8 mouse cellular contexts compared by ENCODE assay signal in the genomic region with DNA sequence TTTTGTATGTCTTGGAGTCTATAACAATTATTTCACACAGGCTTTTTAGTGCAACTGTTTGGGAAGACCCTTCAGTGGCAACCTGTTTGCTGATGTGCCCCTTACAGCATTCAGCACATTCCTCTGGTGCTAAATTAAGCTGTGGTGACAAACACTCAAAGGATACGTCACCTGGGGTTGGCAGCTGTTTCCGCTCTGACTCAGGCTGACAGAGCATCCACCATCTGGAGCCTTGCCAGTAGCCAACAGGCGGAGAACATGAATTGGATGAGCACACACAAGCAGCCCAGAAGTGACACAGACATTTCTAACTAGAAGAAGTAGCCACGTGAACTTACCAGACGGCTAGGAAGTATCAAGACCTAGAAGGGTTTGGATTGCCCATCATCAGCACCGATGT. TPM values are rescaled to one million over a fixed set of nuclear protein-coding genes. Genes with fewer than 3 reads are reported as not detected.
DNase-seq lines count a peak whose midpoint lies in the region; ATAC-seq and TF ChIP-seq lines count a peak whose summit lies in the region.

No protein-coding gene starts in this region.

- TF ChIP-seq POLR2A in spleen, adult 2 months (IDR thresholded peaks at IDR 0.05; ENCODE audit: low read depth, low read length): no peak

- no peaks in the 10 kb centered on the region for H3K4me1 ChIP-seq in hindbrain, embryonic 14.5 days (replicated peaks; ENCODE audit: control insufficient read depth, insufficient read depth, low read length)
- 0 out of 2 replicates have a peak, but pooled peaks cover 6% of the 10 kb centered on the region for H3K4me1 ChIP-seq in hindbrain, embryonic 13.5 days (replicated peaks)
- H3K4me1 ChIP-seq in spleen, adult 2 months (ENCODE audit: control insufficient read depth, insufficient read depth, insufficient read length): no peaks in the 10 kb centered on the region

- no peak overlapping the region for H3K4me2 ChIP-seq in hindbrain, embryonic 14.5 days (replicated peaks)
- no peak overlapping the region for H3K4me2 ChIP-seq in hindbrain, embryonic 13.5 days

- DNase-seq in hindbrain, embryonic 14.5 days (ENCODE audit: low spot score): peak; percentile 69
- peak; percentile 82 for DNase-seq in T-cell, adult 2 months (ENCODE audit: low spot score)
- DNase-seq in gastrocnemius, adult 2 months: peak; percentile 76
- DNase-seq in left cerebral cortex, postnatal 4 days: peak; percentile 73
- DNase-seq in spleen, adult 2 months (ENCODE audit: low read depth in 1 of 2, low spot score in 2 of 2): peak; percentile 7 to 37
- DNase-seq in c-Kit-positive CD71-positive TER-119-positive erythroid progenitor cells, embryonic 14.5 days (ENCODE audit: low spot score): no peak

- no peak overlapping the region for H3K4me3 ChIP-seq in hindbrain, embryonic 14.5 days (replicated peaks; ENCODE audit: low read length)
- no peak overlapping the region for H3K4me3 ChIP-seq in hindbrain, embryonic 13.5 days
- no peak overlapping the region for H3K4me3 ChIP-seq in gastrocnemius, adult 2 months
- no peak overlapping the region for H3K4me3 ChIP-seq in spleen, adult 2 months (ENCODE audit: extremely low read depth, insufficient read depth, insufficient read length)

- no peak for TF ChIP-seq CTCF in gastrocnemius, adult 2 months (IDR thresholded peaks at IDR 0.05)
- no peak for TF ChIP-seq CTCF in spleen, adult 2 months (IDR thresholded peaks at IDR 0.05; ENCODE audit: extremely low read depth, insufficient read depth, insufficient read length, insufficient replicate concordance)

- H3K27me3 ChIP-seq in hindbrain, embryonic 14.5 days (ENCODE audit: control insufficient read depth, insufficient read depth, low read length): no peaks in the 10 kb centered on the region
- no peaks in the 10 kb centered on the region for H3K27me3 ChIP-seq in hindbrain, embryonic 13.5 days
- H3K27me3 ChIP-seq in spleen, adult 2 months (ENCODE audit: control insufficient read depth, insufficient read depth, low read length): no peaks in the 10 kb centered on the region

- H3K27ac ChIP-seq in hindbrain, embryonic 14.5 days: no peak overlapping the region
- no peak overlapping the region for H3K27ac ChIP-seq in hindbrain, embryonic 13.5 days
- H3K27ac ChIP-seq in gastrocnemius, adult 2 months: no peak overlapping the region
- H3K27ac ChIP-seq in spleen, adult 2 months (ENCODE audit: insufficient read depth, low read length): no peak overlapping the region

- no peaks in the 10 kb centered on the region for H3K9me3 ChIP-seq in hindbrain, embryonic 14.5 days (ENCODE audit: control insufficient read depth, low read length)
- H3K9me3 ChIP-seq in hindbrain, embryonic 13.5 days: no peaks in the 10 kb centered on the region

- ATAC-seq in hindbrain, embryonic 14.5 days (ENCODE audit: low FRiP score): peak; percentile 62; the same call in 1 of the 2 replicates
- ATAC-seq in hindbrain, embryonic 13.5 days (ENCODE audit: low FRiP score): no peak
- ATAC-seq in hematopoietic stem cell, adult 5-6 weeks (replicated peaks in 1 of 2; ENCODE audit: insufficient read depth in 1 of 2, low FRiP score in 2 of 2, low TSS enrichment in 1 of 2, low read depth in 1 of 2, poor library complexity in 2 of 2, severe bottlenecking in 2 of 2): peak; percentile 81 to 89

- intact Hi-C loops in gastrocnemius, adult 2 months (cut with DNase I): no loop called here
- intact Hi-C loops in left cerebral cortex, postnatal 4 days (cut with DNase I): no loop called here

- H3K9ac ChIP-seq in hindbrain, embryonic 14.5 days: no peak overlapping the region
- no peak overlapping the region for H3K9ac ChIP-seq in hindbrain, embryonic 13.5 days

- no peaks in the 10 kb centered on the region for H3K36me3 ChIP-seq in hindbrain, embryonic 14.5 days (replicated peaks; ENCODE audit: control insufficient read depth, insufficient read depth)
- no peaks in the 10 kb centered on the region for H3K36me3 ChIP-seq in hindbrain, embryonic 13.5 days
- no peaks in the 10 kb centered on the region for H3K36me3 ChIP-seq in spleen, adult 2 months (ENCODE audit: control insufficient read depth, insufficient read depth, low read length)

- WGBS in hindbrain, embryonic 14.5 days: 56% methylated on average over 6 of the region's 6 CpGs
- WGBS in hindbrain, embryonic 13.5 days: 57% methylated on average over 6 of the region's 6 CpGs
- WGBS in spleen, adult 2 months: 14% methylated on average over 6 of the region's 6 CpGs

RNA-seq across cellular contexts. Expression of gene Ankrd6, which starts 44.0 kb away (rescaled TPM):
- polyA plus RNA-seq in hindbrain, embryonic 14.5 days (2014; fragmentation: Nextera tagmentation; extraction: Ambion mirVana): 23.0 and 24.7 TPM in 2 replicates
- 19.0 and 22.4 TPM in 2 replicates for polyA plus RNA-seq in hindbrain, embryonic 13.5 days (2015; fragmentation: Nextera tagmentation; extraction: Ambion mirVana)
- total RNA-seq in gastrocnemius, adult 2 months (2021): 1 to 10 TPM; 2.5 to 6.2 TPM
- 2.8 and 5.0 TPM in 2 replicates for total RNA-seq in hematopoietic stem cell, adult 5-6 weeks (2017)
- 10 to 100 TPM; 29.7 to 32.8 TPM for total RNA-seq in left cerebral cortex, postnatal 4 days (2021)
- polyA plus RNA-seq in spleen, adult 2 months (2012; rRNA removed): 0.21 and 0.32 TPM in 2 replicates
